Mouse (Mus musculus) kidney, adult 2 months (tissue): ENCODE results near the gene Fgf11.

Experiments
- CTCF ChIP-seq: fragments of 200-500 bp; conservative IDR thresholded peaks from 2 replicates; pipeline ENCODE4 v1.5.1; 2011; ENCODE audit warnings: low read depth, mild to moderate bottlenecking, control low read depth, low read length, moderate library complexity, mixed read lengths; ENCODE audit not compliant: insufficient read depth, insufficient read length
- POLR2A ChIP-seq: fragments of 200-500 bp; IDR thresholded peaks from one replicate; pipeline ENCODE4 v1.6.1; 2011; ENCODE audit warnings: low read depth, low read length, control low read depth

DNA sequence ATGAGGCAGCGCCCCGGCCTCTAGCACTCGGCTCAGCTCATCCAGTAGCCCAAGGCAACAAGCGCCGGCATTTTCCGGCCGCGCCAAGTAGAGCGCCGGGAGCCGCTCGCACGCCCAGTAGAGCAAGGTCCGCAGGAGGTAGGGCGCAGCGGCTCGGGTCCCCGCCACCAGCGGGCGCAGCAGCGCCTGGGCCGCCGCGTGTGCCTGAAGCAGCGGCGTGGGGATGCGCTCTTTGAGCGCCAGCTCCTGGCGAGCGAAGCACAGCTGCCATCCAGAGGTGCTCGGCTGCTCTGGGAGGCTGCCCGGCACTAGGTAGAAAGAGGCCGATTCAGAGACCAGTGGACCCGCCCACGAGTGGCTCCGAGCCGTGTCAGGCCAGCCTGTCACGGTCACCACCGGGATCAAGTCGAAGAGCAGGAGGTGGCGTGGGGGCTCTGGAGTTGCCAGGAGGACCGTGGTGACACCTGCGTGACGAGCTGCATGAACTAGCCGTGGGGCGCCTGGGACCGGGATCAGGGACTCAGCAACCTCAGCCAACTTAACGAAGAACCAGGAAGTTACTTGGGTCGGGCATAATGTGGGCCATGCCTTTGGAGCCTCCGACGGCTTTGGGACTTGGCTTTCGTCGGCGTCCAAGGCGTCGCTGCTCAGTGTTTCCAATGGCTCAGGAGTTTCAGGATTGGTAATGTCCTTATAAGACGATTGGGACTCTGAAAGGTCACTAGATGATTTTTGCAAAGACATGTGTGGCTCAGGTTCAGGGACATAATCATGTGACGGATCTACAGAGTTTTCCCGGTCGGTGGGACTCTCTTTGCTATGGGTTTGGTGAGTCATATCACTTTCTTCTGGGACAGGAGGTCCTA is 2.4 kb upstream of the Fgf11 start:
- TF ChIP-seq POLR2A (no peak), CTCF (peak; percentile 57)
